Mouse (Mus musculus): ENCODE measurements around the gene Ambra1.

Gene Ambra1

DNA sequence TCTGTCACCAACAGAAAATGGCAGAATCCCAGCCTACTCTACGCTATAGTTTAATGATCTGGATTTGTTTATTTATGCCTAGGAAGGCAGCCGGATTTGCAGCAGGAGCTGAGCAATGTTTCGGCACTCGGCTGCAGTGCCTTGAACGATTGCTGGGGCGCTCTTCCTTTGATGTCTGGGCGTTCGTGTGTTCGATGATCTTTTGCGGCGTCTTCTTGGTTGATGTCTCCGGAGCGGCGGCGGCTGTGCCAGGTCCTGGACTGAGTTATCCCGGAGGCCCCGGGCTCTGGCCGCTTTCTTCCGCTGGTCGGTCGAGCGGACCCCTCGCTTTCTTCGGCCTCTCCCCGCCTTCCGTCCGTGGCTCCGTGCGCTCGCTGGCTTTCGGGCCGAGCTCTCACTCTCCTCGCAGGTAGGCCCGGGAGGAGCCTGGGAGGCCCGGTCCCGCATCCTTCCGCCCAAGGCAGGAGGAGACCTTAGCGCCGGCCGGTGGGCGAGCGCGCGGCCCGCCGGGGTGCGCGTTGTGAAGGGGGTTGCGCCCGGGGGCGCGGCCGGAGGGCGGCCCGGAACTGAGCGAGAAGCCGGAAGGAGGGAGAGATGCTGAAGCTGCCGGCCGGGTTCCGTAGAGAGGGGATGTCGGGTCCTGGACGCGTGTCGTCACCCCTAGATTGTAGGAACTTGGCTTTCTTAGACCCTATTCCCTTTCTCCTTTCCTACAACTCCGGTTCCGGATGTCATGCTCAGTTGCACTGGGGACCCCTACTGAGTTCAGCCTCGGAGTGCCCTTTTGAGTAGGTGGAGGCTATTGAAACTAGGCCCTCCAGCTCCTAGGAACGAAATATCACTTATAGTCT is at the start of gene Ambra1:
TSS of gene Ambra1 (plus strand) at position 164 of the 851 bp plus-strand sequence.
- in situ Hi-C loops (cut with MboI; ENCODE audit: low pct_unique_long_range_greater_than_20kb in 1 of 2, low sequenced_read_pairs in 2 of 2, unreplicated experiment in 1 of 2), result no loop called here

DNA sequence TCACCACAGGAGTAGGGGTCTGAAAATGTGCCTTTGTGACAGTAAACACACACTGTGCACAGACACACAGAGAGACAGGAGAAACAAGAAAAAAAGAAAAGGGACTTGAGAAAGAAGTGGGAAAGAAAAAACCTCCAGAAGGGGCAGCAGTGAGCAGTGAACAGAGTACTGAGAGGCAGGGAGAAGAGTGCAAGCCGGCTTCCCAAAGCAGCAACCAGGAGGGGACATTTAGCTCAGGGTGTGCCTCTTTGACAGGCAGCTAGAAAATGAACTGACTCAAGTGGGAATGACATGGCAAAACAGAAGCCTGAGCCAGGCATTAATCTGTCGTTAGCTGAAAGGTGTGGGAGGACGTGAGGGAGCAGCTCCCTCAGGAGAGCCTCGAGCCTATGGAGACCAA is 47.1 kb upstream of the Ambra1 start:
- in situ Hi-C loops (cut with MboI; ENCODE audit: low pct_unique_long_range_greater_than_20kb in 1 of 2, low sequenced_read_pairs in 2 of 2, unreplicated experiment in 1 of 2), result no loop called here

GRCm38 (mm10) chr2:91683919-91684318 is 46.0 kb upstream of the Ambra1 start:
- in situ Hi-C loops (cut with MboI; ENCODE audit: low pct_unique_long_range_greater_than_20kb in 1 of 2, low sequenced_read_pairs in 2 of 2, unreplicated experiment in 1 of 2), result no loop called here

- in situ Hi-C loops (cut with MboI; ENCODE audit: low pct_unique_long_range_greater_than_20kb in 1 of 2, low sequenced_read_pairs in 2 of 2, unreplicated experiment in 1 of 2), result no loop called here
Observed at GRCm38 (mm10) chr2:91689452-91689851, 40.5 kb upstream of the Ambra1 start.

DNA sequence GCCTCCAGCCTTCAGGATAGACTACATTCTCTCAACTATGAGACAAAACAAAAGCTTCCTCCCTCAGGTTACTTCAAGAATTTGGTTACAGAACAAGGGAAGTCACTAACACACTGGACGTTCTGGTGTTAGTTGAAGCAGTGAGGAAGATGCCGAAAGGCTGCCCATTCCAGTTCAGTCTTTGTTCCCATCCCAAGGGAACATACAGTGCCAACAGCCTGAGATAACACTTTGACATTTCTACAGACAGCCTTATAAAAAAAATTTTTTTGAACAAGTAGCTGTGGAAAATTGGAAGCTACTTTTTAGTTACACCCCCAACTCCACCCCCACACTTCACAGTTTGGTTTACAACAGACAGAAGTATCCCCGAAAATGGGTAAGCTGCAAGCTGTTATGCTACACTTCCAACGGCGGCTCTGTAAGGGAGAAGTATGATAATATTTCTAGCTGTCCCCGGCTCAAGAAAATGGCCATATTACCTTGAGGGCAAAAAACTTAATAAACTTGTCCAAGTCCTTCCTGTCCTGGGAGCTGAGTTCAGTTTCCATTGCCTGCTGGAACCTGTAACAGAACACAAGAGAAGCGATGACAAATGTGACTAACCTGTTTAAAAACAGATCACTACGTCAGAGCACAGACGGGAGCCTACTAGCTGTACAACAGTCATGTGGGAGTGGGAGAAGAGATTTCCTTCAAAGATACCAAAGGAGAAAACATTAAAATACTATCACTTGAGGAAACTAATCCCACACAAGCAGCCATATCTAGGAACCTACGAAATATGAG is 34.3 kb upstream of the Ambra1 start:
- in situ Hi-C loops (cut with MboI; ENCODE audit: low pct_unique_long_range_greater_than_20kb in 1 of 2, low sequenced_read_pairs in 2 of 2, unreplicated experiment in 1 of 2), result no loop called here

DNA sequence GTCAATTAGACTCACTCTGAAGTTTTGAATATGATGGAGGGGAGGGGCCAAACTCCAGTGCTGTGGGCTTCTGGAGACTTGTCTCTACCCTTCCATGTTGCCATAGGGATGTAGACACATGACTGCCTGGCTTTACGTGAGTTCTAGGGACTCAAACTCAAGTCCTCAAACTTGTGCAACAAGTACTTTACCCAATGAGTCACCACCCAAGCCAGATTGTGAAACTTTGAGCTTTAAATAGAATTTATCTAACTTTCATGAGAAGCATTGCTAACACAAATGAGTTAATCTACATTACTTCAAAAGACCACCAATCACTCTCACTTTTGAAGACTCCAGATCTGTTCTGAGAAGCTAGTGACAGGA is 33.7 kb upstream of the Ambra1 start:
- in situ Hi-C loops (cut with MboI; ENCODE audit: low pct_unique_long_range_greater_than_20kb in 1 of 2, low sequenced_read_pairs in 2 of 2, unreplicated experiment in 1 of 2), result no loop called here

DNA sequence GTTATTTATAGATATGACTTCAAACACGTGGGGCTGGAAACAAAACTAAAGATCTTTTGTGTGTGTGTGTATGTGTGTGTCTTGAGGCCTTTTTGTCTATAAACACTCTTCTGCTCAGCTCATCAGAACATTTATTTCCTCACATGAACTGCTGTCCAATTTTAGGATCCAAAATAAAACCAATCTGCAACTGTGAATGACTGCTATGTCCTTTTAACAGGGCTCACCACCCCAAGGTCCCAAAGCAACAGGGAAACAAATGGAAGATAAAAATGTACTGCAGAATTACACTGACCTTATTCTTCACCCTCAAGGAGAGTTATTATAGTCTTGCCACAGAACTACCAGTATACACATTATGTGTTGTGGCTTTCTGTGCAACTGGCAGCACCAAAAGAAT is 30.7 kb upstream of the Ambra1 start:
- in situ Hi-C loops (cut with MboI; ENCODE audit: low pct_unique_long_range_greater_than_20kb in 1 of 2, low sequenced_read_pairs in 2 of 2, unreplicated experiment in 1 of 2), result no loop called here

DNA sequence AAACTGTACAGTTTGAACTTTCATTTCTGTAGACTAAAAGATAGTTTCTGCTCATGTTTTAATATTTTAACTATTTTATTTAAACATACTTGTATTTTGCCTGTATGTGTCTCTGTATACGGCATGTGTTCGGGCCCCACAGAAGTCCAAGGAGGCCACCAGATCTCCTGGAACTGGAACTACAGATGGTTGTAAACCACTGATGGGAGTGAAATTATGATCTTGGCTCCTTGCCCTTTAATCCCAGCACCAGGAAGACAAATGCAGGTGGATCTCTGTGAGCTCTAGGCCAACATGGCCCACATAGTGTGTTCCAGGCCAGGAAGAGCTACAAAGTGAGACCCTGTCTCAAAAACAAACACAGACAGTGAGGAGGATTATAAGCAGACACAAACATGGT is 28.6 kb upstream of the Ambra1 start:
- in situ Hi-C loops (cut with MboI; ENCODE audit: low pct_unique_long_range_greater_than_20kb in 1 of 2, low sequenced_read_pairs in 2 of 2, unreplicated experiment in 1 of 2), result no loop called here

- in situ Hi-C loops (cut with MboI; ENCODE audit: low pct_unique_long_range_greater_than_20kb in 1 of 2, low sequenced_read_pairs in 2 of 2, unreplicated experiment in 1 of 2), result no loop called here
Observed at GRCm38 (mm10) chr2:91705736-91706135, 24.2 kb upstream of the Ambra1 start.

GRCm38 (mm10) chr2:91706456-91706855 is 23.5 kb upstream of the Ambra1 start:
- in situ Hi-C loops (cut with MboI; ENCODE audit: low pct_unique_long_range_greater_than_20kb in 1 of 2, low sequenced_read_pairs in 2 of 2, unreplicated experiment in 1 of 2), result no loop called here

DNA sequence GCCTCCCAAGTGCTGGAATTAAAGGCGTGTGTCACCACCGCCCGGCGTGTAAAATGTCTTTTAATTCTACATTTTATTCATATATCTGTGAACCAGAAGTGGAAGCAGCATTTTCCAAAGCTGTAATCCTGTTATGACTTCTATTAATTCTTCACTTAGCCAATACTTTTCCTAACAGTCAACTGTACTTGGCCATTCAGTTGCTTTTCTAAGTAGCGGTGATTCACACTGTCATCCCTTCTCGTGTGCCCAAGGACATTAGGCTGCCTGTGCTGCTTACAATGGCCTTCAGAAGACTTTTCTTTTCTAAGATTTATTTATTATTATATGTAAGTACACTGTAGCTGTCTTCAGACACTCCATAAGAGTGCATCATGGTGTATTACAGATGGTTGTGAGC is 21.6 kb upstream of the Ambra1 start:
- in situ Hi-C loops (cut with MboI; ENCODE audit: low pct_unique_long_range_greater_than_20kb in 1 of 2, low sequenced_read_pairs in 2 of 2, unreplicated experiment in 1 of 2), result no loop called here

GRCm38 (mm10) chr2:91710272-91711234 is 19.4 kb upstream of the Ambra1 start, which contains the start of the genes Atg13 and Harbi1:
Atg13 (minus strand) TSS chr2:91710576.
Harbi1 (plus strand) TSS chr2:91710852.
- in situ Hi-C loops (cut with MboI; ENCODE audit: low pct_unique_long_range_greater_than_20kb in 1 of 2, low sequenced_read_pairs in 2 of 2, unreplicated experiment in 1 of 2), result no loop called here

- in situ Hi-C loops (cut with MboI; ENCODE audit: low pct_unique_long_range_greater_than_20kb in 1 of 2, low sequenced_read_pairs in 2 of 2, unreplicated experiment in 1 of 2), result no loop called here
Observed at GRCm38 (mm10) chr2:91711256-91711925, 18.5 kb upstream of the Ambra1 start.

- in situ Hi-C loops (cut with MboI; ENCODE audit: low pct_unique_long_range_greater_than_20kb in 1 of 2, low sequenced_read_pairs in 2 of 2, unreplicated experiment in 1 of 2), result no loop called here
Observed at GRCm38 (mm10) chr2:91714921-91715320, 15.0 kb upstream of the Ambra1 start.

DNA sequence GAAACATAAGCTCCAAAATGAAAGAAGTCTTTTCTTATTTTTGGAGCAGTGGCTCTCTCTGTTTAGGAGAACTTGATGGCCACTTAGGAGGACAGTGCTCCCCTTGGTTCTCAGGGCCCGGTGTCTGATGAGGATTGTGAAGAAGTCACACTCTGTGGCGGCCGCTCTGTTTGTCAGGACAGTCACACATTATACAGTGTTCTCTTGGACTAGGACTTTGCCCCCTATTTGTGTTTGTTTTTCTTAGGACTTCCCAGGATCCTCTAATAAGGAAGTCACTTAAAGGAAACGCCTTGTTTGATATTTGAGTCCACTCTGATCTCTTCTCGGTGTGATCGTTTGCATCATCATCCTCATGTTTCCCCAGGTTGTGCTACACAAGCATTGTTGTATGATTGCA is 11.7 kb upstream of the Ambra1 start:
- in situ Hi-C loops (cut with MboI; ENCODE audit: low pct_unique_long_range_greater_than_20kb in 1 of 2, low sequenced_read_pairs in 2 of 2, unreplicated experiment in 1 of 2), result no loop called here

DNA sequence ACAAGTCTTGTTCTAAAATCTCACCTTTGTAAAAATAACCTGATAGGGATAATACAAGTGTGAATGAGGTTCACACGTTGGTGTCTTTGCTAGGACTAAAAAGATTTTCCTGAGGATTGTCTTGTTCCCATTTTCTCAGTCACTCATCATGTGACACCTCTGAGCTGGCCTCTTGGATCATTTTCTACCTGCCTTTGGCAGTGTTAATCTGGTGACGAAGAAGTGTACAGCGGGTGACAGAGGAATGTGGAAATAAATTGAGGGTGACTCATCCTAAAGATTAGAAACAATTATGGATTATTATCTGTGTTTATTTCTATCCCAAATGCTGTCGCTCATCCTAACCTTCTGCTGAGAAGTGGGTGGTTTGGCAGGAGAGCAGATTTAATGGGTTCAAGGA is 6.6 kb upstream of the Ambra1 start:
- in situ Hi-C loops (cut with MboI; ENCODE audit: low pct_unique_long_range_greater_than_20kb in 1 of 2, low sequenced_read_pairs in 2 of 2, unreplicated experiment in 1 of 2), result no loop called here

GRCm38 (mm10) chr2:91723951-91724350 is 6.0 kb upstream of the Ambra1 start:
- in situ Hi-C loops (cut with MboI; ENCODE audit: low pct_unique_long_range_greater_than_20kb in 1 of 2, low sequenced_read_pairs in 2 of 2, unreplicated experiment in 1 of 2), result no loop called here

- in situ Hi-C loops (cut with MboI; ENCODE audit: low pct_unique_long_range_greater_than_20kb in 1 of 2, low sequenced_read_pairs in 2 of 2, unreplicated experiment in 1 of 2), result no loop called here
Observed at GRCm38 (mm10) chr2:91724716-91725115, 5.2 kb upstream of the Ambra1 start.
